Mouse (Mus musculus): Measurements from ENCODE around the gene Tbx5.
"Not testable (repeated sequence)": the region's sequence is repeated elsewhere in the genome, so short reads cannot be mapped to it uniquely, and the experiment has no call there.

The Tbx5 gene

DNA sequence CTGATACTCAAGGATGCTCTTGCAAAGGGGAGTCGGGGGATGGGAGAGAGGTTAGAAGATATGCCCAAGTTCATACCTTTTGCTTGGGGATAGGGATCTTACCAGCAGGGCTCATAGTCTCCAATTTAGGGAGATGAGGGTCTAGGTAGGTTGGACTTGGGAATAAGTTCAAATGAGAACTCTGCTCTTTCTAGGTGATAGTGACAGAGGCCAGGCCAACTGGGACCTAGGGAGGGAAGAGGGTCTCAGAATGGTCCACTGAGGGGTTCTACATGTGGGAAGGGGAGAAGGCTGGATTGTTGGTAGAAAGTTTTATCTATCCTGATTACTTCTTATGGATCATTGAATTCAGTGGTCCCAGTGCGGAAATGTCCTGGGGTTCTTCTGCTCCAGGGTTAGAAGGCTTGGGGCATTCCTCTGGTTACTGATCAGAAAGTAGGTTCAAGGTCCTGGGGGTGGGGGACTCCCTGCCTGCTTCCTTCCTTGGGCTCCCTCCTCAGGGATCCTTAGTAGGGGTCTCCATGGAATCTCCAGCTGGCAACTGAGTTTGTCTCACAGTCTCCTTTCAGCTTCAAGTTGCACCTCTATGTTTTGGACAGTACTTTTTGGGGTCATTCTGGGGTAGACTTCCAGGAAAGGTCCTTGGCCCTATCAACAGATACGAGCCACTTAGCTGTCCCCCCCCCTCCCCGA is 10.4 kb downstream of the Tbx5 start:
- no peak for DNase-seq (ENCODE audit: low spot score)

DNA sequence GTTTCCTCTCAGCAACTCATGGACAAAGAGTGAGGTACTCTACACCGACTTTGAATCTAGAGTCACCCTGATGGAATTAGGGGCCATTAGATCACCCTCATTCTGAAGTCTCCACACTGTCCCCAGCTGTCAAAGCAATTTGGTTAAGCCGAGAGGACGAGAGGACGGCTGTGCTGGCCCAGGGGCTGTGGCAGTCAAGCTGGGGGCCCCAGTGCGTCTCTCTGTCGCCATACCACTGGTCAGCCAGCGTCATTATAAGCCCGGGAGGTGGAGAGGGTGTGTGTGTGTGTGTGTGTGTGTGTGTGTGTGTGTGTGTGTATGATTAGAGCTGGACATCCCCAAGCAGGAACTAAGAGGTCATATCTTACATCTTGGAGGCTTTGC is 10.9 kb downstream of the Tbx5 start:
- DNase-seq (ENCODE audit: low spot score) = no peak

DNA sequence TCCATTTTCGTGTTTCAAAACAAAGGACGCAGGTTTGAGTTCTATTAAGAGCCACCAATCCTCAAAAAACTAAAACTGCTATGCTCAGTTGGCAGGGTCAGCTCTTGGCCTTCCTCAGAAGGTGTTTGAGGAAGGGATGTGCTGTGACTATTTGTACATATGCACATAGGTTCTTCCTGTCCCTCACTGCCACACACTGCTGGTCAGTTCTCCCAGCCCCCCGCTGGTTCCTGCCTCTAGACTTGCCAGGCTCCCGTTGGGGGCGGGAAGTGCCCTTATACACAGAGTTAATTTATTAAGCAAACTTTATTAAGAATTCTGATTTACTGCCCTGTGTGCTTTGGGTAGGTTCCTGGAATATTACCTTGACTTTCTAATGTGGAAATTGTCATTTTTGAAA is 11.9 kb downstream of the Tbx5 start:
- no peak for DNase-seq (ENCODE audit: low spot score)

DNA sequence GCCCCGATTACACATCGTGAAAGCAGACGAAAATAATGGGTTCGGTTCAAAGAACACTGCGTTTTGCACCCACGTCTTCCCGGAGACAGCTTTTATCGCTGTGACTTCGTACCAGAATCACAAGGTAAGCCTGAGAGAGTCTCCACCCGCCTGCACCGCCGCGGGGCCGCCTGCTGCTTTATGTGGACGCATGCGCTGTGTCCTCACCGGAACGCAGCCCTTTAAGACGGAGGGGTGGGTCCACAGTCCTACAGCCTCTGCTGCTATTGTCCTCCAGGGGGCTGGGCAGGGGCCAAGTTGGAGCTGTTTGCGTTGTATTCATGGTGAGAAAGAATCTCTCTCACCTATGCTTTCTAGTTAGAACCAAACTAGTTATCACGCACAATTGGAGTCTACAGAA is 12.5 kb downstream of the Tbx5 start:
- peak; percentile 56 for DNase-seq (ENCODE audit: low spot score)

DNA sequence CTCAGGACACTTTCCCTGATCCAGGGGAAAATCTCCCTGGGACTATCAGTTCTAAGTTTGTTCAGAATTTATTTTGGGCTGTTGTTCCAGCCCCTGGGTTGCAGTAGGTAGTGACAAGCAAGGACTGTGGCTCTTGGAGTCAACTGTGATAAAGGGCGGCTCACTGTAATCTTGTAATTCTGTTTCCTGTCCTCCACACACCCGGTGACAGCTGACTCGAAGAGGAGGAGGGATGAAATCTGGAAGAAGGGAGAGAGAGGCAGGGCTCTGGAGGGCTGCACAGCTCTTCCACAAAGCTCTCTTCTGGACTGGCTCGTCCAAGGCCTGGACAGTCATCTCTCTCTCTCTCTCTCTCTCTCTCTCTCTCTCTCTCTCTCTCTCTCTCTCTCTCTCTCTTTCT is 24.6 kb downstream of the Tbx5 start:
- no peak for DNase-seq (ENCODE audit: low spot score)

DNA sequence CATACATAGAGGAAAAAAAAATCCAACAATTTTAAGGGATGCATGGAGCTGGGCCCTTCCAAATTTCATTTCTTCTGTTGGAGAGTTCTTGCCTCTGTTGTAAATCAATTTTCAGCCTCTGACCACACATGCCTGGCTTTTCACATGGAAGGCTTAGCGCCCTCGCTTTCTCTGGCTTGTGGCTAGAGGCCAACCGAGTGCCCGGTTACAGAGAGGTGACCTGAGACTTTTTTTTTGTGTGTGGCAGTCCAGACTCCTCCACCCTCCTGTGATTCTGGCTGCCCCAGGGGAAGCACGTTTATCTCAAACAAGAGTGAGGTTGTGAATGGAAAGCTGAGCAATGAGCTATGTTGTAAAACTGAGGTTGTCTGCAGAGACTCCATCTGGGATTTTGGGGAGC is 28.8 kb downstream of the Tbx5 start:
- DNase-seq (ENCODE audit: low spot score) = no peak

DNA sequence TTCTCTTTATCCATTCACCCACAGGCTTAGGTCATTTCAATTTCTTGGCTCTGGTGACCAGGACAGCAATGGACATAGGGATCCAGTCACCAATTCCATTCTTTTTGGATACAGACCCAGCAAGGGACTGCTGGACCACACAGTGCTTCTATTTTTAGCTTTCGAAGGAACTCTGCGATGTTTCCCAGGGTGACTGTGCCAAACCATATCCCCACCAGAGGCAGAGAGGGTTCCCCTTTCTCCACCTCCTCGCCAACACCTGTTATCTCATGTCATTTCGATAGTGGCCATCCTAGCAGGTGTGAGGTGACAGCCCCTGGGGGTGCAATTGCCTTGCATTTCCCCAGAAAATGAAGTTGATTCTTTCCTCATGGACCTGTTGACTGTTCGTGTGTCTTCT is 30.0 kb downstream of the Tbx5 start:
- DNase-seq (ENCODE audit: low spot score) = no peak

DNA sequence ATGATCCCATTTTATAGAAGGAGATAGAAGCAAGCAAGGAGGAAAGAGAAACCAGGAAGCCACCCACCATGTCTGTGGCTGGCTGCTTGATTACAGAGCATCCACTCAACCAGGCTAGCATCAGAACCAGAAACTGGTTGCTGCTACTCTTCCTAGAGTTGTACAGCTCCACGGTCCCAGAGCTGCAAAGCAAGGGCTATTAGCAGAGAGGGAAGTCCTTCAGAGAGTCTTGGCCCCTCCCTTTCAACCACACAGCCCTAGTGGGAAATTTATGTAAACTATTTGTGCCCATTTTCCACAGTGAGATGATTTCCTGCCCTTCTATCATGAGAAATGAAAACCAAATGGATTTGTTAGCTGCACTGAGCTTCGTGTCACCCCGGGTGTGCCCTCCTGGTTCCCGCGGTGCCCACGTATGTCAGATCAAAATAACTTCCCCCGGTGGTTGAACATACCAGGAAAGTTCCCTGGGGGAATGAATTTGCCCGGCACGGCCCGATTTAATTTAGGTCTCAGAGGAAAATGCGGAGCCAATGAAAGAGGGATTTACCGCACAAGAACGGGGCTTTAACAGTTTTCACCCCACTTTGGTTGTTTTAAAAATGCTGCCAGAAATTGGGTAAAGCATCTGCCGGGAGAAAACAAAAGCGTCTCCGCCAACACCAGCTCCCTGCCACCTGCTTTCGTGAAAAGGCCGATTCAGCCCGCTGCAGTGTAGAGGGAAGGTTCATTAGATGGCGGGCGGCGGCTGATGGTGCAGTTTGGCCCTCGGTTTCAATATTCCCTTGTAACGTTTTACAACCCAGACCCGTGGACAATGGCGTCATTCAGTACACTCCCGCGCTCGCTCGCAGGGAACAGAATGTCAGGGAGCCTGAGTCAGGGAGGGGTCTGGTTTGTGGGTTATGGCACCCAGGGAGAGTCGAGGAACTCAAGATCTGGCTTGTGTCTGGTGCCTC is 34.1 kb downstream of the Tbx5 start:
- no peak for DNase-seq (ENCODE audit: low spot score)

DNA sequence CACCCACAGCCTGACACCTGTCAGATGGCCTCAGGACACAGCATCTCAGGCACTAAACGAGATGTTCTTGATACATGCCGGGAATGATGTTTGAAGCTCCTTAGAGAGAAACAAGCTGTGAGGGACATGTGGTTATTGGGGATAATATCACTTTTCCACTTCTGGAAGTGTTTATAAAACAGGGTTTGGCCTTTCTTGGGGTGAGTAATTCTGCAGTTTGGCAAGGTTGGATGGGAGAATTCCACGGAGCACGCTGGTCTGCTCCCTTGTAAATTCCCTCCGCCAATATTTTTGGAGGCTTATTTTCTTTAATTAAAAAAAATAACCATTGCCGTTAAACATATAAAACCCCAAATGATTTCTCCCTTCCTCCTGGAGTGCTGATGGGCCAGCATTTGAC is 35.5 kb downstream of the Tbx5 start:
- DNase-seq (ENCODE audit: low spot score) = no peak

DNA sequence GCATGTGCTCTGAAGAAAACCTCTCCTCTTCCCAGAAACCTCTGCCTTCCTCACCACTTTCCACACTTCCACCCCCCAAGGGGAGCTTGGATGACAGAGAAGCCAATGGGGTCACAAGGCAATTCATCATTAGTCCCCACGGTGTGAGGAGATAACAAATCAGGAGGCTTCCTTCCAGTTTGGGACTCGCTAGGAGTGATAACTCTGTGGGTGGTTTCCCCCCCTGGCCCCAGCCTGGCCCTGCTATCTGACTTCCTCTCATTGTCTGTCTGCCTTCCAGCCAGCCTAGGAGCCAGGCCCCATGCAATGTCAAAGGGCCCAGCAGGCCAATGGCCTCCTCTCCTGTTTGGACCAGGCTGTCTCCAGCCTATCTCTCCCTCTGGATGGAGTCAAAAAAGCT is 43.0 kb downstream of the Tbx5 start:
- DNase-seq (ENCODE audit: low spot score) = no peak

DNA sequence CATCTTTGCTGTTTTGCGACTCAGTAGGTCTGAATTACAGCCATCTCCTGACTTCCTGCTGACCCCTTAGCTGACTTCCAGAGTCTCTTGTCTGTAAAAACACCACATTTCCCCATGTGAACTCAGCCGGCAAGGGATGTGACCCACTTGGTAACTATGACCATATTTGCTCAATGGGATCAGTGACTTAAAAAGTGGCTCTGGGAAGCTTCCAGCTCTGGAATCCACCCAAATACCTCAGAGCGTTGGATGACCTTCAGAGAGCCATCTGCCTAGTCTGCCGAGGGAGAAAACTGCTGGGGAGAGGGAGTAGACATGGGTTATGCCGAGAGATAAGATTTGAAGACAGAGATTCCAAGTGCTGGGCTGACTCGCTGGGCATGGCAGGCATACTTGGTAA is 44.7 kb downstream of the Tbx5 start:
- DNase-seq (ENCODE audit: low spot score) = peak; percentile 53

DNA sequence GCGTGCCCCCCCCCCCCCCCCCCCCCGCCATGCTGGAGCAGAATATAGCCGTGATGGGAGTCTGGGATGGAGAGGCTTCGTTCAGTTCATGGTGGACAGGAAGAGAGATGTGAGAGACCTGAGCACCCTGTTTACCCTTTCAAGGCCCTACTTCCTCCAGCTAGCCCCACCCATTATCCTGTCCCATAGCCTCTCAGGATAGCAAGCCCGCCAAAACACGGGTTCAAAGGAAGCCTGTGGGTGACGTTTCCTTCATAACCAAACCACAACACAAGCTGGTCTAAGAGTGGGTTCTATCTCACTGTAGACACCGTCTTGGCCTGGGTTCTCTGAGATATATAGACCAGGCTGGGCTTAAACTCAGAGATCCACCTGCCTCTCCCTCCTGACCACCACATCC is 53.1 kb downstream of the Tbx5 start:
- DNase-seq (ENCODE audit: low spot score) = no peak

DNA sequence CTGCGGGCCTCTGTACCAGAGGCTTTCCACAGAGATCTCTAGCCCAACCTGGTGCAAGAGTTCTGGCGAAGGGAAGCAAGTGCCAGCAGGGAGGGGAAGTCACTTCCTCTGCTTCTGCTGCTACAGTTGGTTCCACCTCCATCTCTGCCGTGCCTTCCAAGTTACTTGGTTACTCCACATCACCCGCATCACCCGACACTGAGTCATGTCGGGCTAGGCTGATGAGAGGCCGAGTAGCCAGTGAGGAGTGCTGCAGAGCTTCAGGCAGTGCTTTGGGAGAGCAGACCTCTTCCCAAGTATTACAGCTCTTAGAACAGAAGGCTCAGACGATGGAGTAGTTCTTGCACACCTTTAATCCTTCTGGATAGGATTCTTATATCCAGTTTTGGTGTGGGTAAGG is 54.9 kb downstream of the Tbx5 start:
- no peak for DNase-seq (ENCODE audit: low spot score)

DNA sequence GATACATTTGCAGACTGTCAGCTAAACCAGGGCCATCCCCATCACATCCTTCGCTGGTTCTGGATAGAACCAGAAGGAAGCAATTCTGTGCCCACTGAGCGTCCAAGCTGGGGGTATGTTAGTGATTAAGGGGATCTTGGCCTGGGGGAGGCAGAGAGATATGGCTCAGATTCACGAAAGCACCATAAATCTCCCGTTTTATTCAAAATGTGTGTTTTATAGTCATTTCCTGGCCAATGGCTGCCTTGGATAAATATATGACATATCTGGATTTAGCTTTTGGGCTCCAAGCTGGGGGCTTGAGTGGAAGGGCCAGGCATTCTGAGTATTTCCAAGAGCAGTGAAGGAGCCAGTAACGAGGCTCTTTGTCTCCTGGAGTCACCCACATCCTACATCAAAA is 59.5 kb downstream of the Tbx5 start:
- DNase-seq (ENCODE audit: low spot score) = no peak

DNA sequence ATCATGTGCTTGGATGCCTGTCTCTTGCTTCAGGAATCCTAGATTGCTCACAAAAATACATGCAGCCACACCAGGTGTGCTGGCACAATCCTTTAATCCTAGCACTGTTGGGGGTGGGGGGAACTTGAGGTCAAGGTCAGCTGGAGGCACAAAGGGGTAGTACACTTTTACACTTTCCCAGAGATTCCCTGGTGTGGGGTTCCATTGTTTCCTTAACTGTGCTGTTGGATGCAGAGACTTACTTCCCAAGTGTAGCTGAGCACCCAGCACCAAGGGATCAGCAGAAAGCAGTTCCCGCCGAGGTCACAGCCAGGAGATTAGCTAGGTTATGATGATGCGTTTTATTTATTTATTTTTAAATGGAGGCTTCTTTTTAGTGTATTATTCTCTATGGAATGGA is 60.6 kb downstream of the Tbx5 start:
- no peak for DNase-seq (ENCODE audit: low spot score)

DNA sequence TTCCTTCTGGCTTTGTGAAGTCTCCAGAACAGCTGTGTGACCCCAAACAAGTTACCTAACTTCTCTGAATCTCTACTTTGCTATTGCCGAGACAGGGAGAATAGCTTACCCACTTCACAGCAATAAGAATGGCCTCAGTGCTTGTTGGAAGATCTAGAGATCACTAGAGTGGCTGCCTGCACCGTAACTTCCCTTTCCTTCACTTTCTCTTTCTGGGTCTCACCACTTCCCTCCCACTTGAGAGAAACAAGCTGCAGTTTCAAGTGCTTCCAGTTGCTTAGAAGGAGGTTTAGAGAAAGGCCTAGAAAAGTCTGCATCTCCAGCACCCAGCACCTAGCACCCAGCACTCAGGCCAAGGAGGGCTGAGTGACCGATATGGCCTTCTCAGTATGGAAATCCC is 64.1 kb downstream of the Tbx5 start:
- no peak for DNase-seq (ENCODE audit: low spot score)

DNA sequence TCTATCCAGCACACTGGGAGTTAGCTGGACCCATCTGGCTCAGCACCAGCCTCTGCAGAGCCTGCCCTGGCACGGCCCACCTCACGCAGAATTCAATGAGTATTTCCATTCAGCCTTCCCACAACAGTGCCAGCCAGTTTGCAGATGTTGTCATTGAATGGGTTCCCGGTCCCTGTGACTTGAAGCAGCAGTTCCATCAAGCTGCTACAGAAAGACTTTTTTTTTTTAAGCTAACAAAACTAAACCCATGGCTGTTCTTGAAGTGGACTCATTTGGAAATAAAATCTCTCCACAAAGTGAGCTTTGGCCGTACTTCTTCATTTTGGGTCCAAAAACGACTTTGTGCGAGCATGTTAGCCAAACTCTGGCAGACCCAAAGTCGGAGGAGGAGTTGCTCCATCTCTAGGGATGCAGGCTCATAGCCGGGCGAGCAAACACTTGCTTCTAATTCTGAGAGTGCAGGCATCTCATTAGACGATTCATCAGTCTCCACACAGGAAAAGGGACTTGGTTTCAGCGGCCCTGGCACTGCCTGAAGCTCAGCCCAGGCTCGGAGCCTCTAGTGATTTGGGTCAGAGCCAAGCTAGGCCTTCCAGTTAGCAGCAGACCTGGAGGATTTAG is 84.2 kb downstream of the Tbx5 start:
- DNase-seq (ENCODE audit: low spot score) = no peak

DNA sequence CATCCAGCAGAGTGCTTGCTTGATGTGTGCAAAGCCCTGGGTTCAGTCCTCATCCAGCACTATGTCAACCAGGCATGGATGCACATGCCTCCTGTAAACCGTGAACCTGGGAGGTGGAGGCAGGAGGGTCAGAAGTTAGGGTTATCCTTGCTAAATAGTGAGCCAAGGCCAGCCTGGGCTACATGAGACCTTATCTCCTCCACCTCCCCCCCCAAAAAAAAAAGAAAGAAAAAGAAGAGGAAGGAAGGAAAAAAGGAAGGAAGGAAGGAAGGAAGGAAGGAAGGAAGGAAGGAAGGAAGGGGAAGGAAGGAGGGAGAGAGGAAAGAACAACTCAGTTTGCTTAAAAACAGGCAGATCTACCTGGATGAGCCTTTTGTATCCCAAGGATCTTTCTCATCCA is 85.9 kb downstream of the Tbx5 start:
- DNase-seq (ENCODE audit: low spot score) = not testable (repeated sequence)

DNA sequence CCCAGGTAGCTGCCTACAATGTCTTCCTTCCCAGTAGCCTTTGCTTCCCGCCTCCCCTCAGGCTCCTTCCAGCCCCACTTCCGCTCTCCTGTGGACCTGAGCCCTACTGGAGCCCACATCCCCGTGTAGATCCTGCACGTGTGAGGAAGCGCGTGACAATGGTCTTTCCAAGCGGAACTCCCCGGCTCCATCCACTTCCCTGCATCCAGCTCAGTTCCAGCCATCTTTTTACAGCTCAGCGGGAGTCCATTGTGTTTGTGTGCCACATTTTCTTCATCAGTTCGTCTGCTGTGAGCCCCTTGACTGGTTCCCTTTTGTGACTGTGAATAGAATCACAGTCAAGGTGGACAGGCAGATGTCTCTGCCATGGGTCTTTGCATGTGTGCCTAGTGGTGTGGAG is 88.5 kb downstream of the Tbx5 start:
- DNase-seq (ENCODE audit: low spot score) = no peak

DNA sequence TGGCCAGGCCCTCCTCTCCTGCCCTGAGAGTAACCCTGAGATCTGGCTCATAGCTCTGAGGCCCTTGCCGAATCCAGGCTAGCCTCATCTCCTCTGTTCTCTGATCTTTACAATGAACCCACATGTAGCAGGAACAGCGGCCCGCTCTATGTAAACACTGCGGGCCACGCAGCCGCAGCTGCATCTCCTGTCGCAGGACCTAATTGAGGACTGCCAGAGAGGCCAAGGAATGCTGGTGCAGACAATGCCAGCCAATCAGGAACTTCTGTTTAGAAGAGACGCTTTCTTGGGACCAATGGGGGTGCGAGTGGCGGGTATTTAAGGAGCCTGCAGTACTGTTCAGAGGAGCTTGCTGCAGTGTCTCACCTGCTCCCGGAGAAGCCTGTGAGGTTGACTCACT is 89.8 kb downstream of the Tbx5 start:
- no peak for DNase-seq (ENCODE audit: low spot score)

Data from testis, postnatal 10 days (tissue).